Mouse (Mus musculus) left cerebral cortex, postnatal 4 days (tissue): Measurements from ENCODE around the gene Ptprg. TPM values are rescaled to one million over a fixed set of nuclear protein-coding genes. Genes with fewer than 3 reads are reported as not detected.

Experiments used
- DNase-seq: peaks from one replicate; pipeline ENCODE4 v3.0.0-alpha.2; 2022
- intact Hi-C: fragments of 180-260 bp; cut with DNase I; formaldehyde crosslinking; loops from one replicate; pipeline ENCODE4 v1.15.1; 2025
- total RNA-seq, 2 experiments: library from RNA; stranded (reverse); gene quantifications; 2 replicates each; pipeline ENCODE4 v1.2.3; 2021

Gene Ptprg
- total RNA-seq, 2 experiments from 2014 or later: 127 to 141 TPM

- DNase-seq: no peak
- intact Hi-C loops: no loop called here
These were observed 62.4 kb downstream of the Ptprg start for GRCm38 (mm10) chr14:11615697-11616096.

- intact Hi-C loops: no loop called here
- DNase-seq: peak; percentile 51
These were observed 64.0 kb downstream of the Ptprg start for GRCm38 (mm10) chr14:11617362-11617761.

GRCm38 (mm10) chr14:11618140-11618705, 64.9 kb downstream of the Ptprg start:
- intact Hi-C loops: no loop called here
- DNase-seq: peak; percentile 27

- intact Hi-C loops: no loop called here
- no peak for DNase-seq
These were observed 66.3 kb downstream of the Ptprg start for GRCm38 (mm10) chr14:11619606-11620005.

GRCm38 (mm10) chr14:11620314-11620713, 67.0 kb downstream of the Ptprg start:
- intact Hi-C loops: no loop called here
- DNase-seq: no peak

GRCm38 (mm10) chr14:11620962-11621568, 67.7 kb downstream of the Ptprg start:
- no peak for DNase-seq
- intact Hi-C loops: no loop called here

- intact Hi-C loops: no loop called here
- no peak for DNase-seq
These were observed 70.2 kb downstream of the Ptprg start for GRCm38 (mm10) chr14:11623576-11623975.

- DNase-seq: no peak
- intact Hi-C loops: no loop called here
These were observed 77.4 kb downstream of the Ptprg start for GRCm38 (mm10) chr14:11630736-11631135.

- intact Hi-C loops: no loop called here
- DNase-seq: no peak
These were observed 78.2 kb downstream of the Ptprg start for GRCm38 (mm10) chr14:11631505-11631904.

- intact Hi-C loops: no loop called here
- DNase-seq: no peak
These were observed 84.3 kb downstream of the Ptprg start for GRCm38 (mm10) chr14:11637673-11638072.

- intact Hi-C loops: no loop called here
- no peak for DNase-seq
These were observed 86.0 kb downstream of the Ptprg start for GRCm38 (mm10) chr14:11639366-11639765.

- DNase-seq: no peak
- intact Hi-C loops: no loop called here
These were observed 87.0 kb downstream of the Ptprg start for GRCm38 (mm10) chr14:11640372-11640771.

- DNase-seq: no peak
- intact Hi-C loops: no loop called here
These were observed 87.7 kb downstream of the Ptprg start for GRCm38 (mm10) chr14:11640996-11641395.

GRCm38 (mm10) chr14:11642977-11643376, 89.6 kb downstream of the Ptprg start:
- peak; percentile 17 for DNase-seq
- intact Hi-C loops: no loop called here

- intact Hi-C loops: no loop called here
- DNase-seq: no peak
These were observed 104.0 kb downstream of the Ptprg start for GRCm38 (mm10) chr14:11657374-11657773.

GRCm38 (mm10) chr14:11663661-11664215, 110.4 kb downstream of the Ptprg start:
- intact Hi-C loops: no loop called here

GRCm38 (mm10) chr14:11664302-11664701, 111.0 kb downstream of the Ptprg start:
- no peak for DNase-seq
- intact Hi-C loops: no loop called here

More at GRCm38 (mm10) chr14:11663661-11664215, 110.4 kb downstream of the Ptprg start:
- DNase-seq: no peak

- no peak for DNase-seq
- intact Hi-C loops: no loop called here
These were observed 111.7 kb downstream of the Ptprg start for GRCm38 (mm10) chr14:11665046-11665445.

- intact Hi-C loops: no loop called here
These were observed 114.4 kb downstream of the Ptprg start for GRCm38 (mm10) chr14:11667762-11668161.

GRCm38 (mm10) chr14:11670847-11671246, 117.5 kb downstream of the Ptprg start:
- DNase-seq: peak; percentile 11
- intact Hi-C loops: no loop called here

More at GRCm38 (mm10) chr14:11667762-11668161, 114.4 kb downstream of the Ptprg start:
- no peak for DNase-seq

GRCm38 (mm10) chr14:11672981-11673547, 119.7 kb downstream of the Ptprg start:
- intact Hi-C loops: no loop called here
- DNase-seq: peak; percentile 89

GRCm38 (mm10) chr14:11678201-11678600, 124.9 kb downstream of the Ptprg start:
- no peak for DNase-seq
- intact Hi-C loops: no loop called here
